Mouse (Mus musculus): ENCODE results near the gene Tbxas1.

The Tbxas1 gene

GRCm38 (mm10) chr6:38922517-38922916 is 47.3 kb downstream of the Tbxas1 start:
- no peak for DNase-seq (ENCODE audit: low spot score in 2 of 2)

- no peak for DNase-seq (ENCODE audit: low spot score in 2 of 2)
Observed at GRCm38 (mm10) chr6:38923450-38923849, 48.2 kb downstream of the Tbxas1 start.

DNA sequence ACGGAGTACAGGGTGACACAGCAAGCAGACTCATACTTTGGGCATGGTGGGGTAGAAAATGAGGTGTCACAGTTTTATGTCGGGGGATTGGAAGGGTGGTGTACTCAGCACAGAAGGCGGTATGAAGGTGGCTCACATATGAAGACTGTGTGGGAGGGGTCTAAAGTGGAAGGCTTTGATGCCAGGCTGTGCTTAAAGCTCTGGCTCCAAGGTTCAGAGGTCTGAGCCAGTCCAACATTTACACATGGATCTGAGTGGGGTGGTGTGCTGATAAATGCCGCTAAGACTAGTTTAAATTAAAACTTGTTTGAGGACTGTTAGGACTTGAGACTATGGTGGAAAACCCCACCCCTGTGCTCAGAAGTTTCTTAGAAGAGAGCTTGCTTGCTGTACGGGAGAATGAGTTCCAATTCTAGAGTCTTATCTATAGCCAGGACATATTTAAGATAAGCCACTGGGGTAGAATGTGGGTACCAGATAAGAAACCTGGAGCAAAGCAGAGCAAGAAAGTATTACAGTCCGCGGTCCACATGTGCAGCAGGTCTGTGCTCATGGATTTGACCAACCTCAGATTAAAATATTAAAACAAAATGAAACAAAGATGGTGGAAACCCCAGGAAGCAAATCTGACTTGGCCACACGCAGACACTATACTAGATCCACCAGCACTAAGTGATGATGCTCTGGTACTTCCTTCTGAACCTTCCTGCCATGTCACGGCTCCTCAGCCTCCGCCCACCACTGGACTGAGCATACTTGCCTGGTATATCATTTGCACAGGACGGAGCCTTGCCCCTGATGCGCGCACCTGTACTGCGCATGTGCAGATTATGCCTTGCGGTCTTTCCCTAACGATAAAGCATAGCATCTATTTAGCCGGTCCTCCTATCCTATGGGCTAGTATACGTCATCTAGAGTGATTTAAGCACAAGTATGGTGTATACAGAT is 48.9 kb downstream of the Tbxas1 start:
- peak; percentile 76 to 80 for DNase-seq (ENCODE audit: low spot score in 2 of 2)

- no peak for DNase-seq (ENCODE audit: low spot score in 2 of 2)
Observed at GRCm38 (mm10) chr6:38925719-38926118, 50.5 kb downstream of the Tbxas1 start.

GRCm38 (mm10) chr6:38926135-38926962 is 51.1 kb downstream of the Tbxas1 start:
- DNase-seq (ENCODE audit: low spot score in 2 of 2), result no peak

GRCm38 (mm10) chr6:38926963-38927361 is 51.8 kb downstream of the Tbxas1 start:
- no peak for DNase-seq (ENCODE audit: low spot score in 2 of 2)

DNA sequence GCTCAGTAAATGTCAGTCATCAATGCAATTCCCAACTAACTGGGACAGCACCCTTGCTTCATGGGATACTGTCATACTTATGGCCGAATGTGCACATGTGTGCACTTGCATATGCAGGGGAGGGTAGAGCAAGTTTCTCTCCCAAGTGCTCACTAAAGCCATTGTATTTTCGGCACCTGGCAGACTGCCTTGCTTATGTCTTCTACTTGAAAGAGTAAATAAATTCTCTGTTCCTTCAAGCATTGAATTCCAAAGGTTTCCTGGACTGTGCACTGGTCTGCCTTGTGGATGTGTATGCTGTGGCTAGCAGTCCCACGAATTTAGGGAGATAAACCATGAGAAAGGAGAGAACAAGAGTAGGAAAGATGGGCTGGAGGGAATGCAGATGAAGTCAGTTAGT is 53.3 kb downstream of the Tbxas1 start:
- DNase-seq (ENCODE audit: low spot score in 2 of 2), result no peak

DNA sequence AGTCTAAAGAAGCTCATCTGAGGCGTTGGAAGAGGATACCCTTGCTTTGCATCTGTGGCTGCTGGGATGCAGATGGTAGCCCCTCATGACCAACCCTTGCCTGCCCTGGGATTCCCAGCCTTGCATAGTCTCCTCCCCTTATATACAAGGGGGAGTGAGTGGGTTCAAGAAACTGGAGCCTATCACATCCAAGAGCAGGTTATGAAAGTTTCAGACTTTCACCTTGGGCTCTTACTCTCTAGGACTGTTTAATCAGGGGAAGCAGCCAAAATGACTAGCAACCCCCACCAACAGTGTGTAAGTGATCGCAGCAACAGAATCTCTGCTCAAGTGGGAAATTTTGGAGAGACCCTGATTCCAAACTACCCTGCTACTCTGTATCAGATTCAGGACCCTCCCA is 60.8 kb downstream of the Tbxas1 start:
- DNase-seq (ENCODE audit: low spot score in 2 of 2), result no peak

DNA sequence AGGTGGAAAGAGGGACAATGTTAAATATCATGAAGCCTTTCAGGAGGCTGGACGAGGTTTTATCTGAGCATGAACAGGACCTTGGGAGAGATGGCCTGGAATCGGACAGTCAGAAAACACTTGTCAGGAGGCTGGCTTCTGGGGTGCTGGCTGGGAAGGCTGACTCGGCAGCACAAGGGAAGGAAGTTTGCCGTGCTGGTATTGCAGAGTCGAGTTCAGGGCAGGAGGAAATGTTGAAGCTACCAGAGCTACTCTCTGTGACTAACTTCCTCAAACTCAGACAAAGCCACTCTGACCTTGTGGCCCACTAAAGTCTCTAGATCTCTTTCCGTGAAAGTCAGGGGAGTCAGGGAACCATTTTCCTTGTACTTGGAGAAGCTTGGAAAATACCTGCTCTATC is 63.2 kb downstream of the Tbxas1 start:
- DNase-seq (ENCODE audit: low spot score in 2 of 2), result peak in 1 of 2 experiments; percentile 42

DNA sequence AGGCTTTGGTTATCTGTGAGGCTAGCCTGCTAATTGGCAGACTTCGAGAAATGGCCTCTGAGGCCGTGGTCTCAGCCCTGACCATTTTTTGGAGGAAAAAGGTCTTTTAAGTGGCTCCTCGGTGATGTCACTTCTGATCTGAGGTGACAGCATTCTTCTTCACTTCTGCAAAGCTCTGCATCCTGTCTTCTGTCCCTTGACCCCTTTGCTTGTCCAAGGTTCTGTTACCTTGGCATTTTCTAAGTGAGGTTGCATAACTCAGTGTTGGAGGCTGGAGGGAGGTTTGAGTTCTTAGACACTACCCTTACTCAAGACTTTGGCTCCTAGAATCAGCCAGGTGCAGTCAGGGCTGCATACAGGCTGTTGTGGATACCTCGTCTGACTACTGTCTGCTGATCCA is 63.9 kb downstream of the Tbxas1 start:
- DNase-seq (ENCODE audit: low spot score in 2 of 2), result no peak

- DNase-seq (ENCODE audit: low spot score in 2 of 2), result no peak
Observed at GRCm38 (mm10) chr6:38941016-38941415, 65.8 kb downstream of the Tbxas1 start.

GRCm38 (mm10) chr6:38942771-38943170 is 67.6 kb downstream of the Tbxas1 start:
- DNase-seq (ENCODE audit: low spot score in 2 of 2), result no peak

DNA sequence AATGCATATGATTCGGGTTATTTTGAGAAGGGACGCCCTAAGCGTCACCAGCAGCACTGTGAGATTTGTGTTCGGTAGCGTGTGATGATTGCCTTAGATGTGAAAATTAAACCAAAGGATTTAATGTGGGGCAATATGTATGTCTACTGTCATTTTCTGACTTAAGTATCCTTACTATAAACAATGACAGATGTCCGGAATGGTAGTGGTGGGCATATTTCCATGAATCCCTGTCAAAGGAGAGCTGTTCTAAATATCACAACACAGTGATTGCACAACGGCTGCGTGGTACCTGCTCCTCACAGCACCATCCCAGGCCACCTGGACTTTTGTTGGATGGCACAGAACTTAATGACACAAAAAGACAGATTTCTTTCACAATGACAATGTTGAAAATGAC is 69.2 kb downstream of the Tbxas1 start:
- DNase-seq (ENCODE audit: low spot score in 2 of 2), result no peak

GRCm38 (mm10) chr6:38944826-38945225 is 69.6 kb downstream of the Tbxas1 start:
- DNase-seq (ENCODE audit: low spot score in 2 of 2), result no peak

DNA sequence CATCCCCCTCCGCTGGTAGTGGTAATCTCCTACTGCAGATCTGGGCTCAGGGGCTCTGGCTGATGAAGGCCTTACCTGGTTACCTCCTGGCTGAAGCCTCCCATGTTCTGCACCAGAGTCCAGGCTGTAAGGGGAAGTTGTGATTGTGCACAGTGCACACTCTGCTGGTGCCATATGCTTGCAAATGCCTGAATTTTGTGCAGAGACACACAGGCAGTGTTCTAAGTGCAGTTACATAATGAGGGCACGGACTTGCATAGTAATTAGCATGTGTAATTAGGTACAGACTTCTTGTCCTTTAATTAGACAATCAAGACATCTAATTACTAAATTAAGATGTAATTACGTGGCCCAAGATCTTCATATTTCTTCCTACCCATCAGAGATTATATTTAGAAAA is 70.5 kb downstream of the Tbxas1 start:
- DNase-seq (ENCODE audit: low spot score in 2 of 2), result no peak

DNA sequence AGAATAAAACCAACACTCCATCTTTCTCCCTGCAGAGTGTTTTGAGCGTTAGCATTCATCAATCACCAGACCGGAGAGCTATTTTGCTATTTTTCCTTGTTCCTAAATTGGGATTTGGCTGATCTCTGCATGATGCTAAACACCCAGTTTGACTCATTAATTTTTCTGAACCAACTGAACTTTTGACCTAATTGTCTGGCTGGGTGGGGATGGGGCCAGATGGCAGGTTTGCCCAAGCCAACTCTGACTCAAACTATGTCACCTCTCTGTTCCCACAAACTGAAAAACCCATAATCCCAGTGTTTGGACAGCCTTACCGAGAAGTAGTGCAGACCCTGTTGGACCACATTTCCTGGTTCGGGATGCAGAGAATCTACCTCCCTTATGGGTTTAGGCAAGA is 72.1 kb downstream of the Tbxas1 start:
- DNase-seq (ENCODE audit: low spot score in 2 of 2), result no peak

DNA sequence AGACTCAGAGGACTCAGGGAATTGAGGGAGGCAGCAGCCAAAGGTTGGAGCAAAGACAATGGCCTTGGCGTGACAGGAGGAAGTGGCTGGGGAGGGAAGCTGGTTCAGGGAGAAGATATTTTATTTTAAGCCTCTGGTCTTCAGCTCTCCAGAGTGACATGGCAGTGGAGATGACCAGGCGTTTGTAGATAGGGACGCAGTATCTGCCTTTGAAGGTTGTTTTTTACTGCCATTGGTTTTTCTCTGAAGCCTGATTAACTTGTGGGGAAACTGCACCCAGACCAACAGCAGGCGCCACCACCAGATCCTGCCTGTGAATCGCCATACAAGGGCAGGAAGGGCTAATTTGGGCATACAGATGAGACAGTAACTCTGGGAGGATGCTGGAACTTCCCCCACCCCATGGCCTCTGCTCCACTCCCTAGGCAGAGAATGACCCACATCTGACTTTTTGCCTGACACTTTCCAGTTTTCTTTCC is 74.5 kb downstream of the Tbxas1 start:
- no peak for DNase-seq (ENCODE audit: low spot score in 2 of 2)

GRCm38 (mm10) chr6:38950341-38950740 is 75.1 kb downstream of the Tbxas1 start:
- DNase-seq (ENCODE audit: low spot score in 2 of 2), result no peak

GRCm38 (mm10) chr6:38950838-38951237 is 75.6 kb downstream of the Tbxas1 start:
- no peak for DNase-seq (ENCODE audit: low spot score in 2 of 2)

GRCm38 (mm10) chr6:38956641-38957040 is 81.4 kb downstream of the Tbxas1 start:
- no peak for DNase-seq (ENCODE audit: low spot score in 2 of 2)

DNA sequence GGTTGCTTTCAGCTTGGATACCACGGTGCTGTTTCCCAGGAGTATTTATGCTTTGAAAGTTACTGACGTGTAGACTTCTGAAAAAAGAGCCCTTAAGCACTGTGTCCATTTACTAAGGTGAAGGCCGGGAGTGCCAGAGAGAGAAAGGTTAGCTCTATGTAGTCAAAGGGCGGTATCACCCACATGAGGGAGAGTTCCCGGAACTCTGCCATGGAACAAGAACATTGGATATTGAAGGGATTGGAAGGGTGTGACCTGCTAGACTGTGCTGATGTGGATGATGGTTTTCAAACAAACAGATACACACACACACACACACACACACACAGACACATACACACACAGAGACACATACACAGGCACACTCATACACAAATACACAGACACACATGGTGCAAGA is 82.0 kb downstream of the Tbxas1 start:
- DNase-seq (ENCODE audit: low spot score in 2 of 2), result no peak

- no peak for DNase-seq (ENCODE audit: low spot score in 2 of 2)
Observed at GRCm38 (mm10) chr6:38959502-38959901, 84.3 kb downstream of the Tbxas1 start.

- DNase-seq (ENCODE audit: low spot score in 2 of 2), result no peak
Observed at GRCm38 (mm10) chr6:38960367-38960766, 85.2 kb downstream of the Tbxas1 start.

All from spleen, postnatal 4 days (tissue).